Comparison of ENCODE assay signal across 9 mouse cellular contexts in genomic region chr6:88558076-88558475, GRCm38 (mm10). TPM values are rescaled to one million over a fixed set of nuclear protein-coding genes. Genes with fewer than 3 reads are reported as not detected.
DNase-seq lines count a peak whose midpoint lies in the region; ATAC-seq lines count a peak whose summit lies in the region.
"Had no signal": no experiment of that assay in that cellular context is flagged by ENCODE, and none has a peak within 500 bp of the region (broad histone marks: within the 10 kb centered on the region; RNA-seq: fewer than 3 reads in every experiment).

No protein-coding gene starts in this region.

- 0 out of 2 replicates have a peak, but pooled peaks cover 10% of the 10 kb centered on the region for H3K27me3 ChIP-seq in heart, embryonic 12.5 days (replicated peaks)
- H3K27me3 ChIP-seq: hindbrain, embryonic 15.5 days had no signal

- peak; percentile 40 to 71 for DNase-seq in adrenal gland, adult (ENCODE audit: inconsistent age in 2 of 2, low spot score in 1 of 2)
- no peak for DNase-seq in adrenal gland, postnatal 10 days
- peak; percentile 22 to 30 for DNase-seq in left cerebral cortex, adult 9 months (ENCODE audit: low spot score in 2 of 2)
- no peak for DNase-seq in left cerebral cortex, postnatal 10 days (ENCODE audit: extremely low spot score in 1 of 2, low spot score in 2 of 2)
- peak; percentile 92 for DNase-seq in cerebellum, adult 9-10 months
- peak; percentile 11 for DNase-seq in retina, adult 2 months (ENCODE audit: low read depth, low spot score)
- DNase-seq in layer of hippocampus, adult 18-20 months (ENCODE audit: low spot score in 2 of 2) = no peak

- no peaks in the 10 kb centered on the region for H3K9me3 ChIP-seq in heart, embryonic 12.5 days (replicated peaks)
- H3K9me3 ChIP-seq: hindbrain, embryonic 15.5 days had no signal

- H3K36me3 ChIP-seq in heart, embryonic 12.5 days = no peaks in the 10 kb centered on the region
- H3K36me3 ChIP-seq: hindbrain, embryonic 15.5 days had no signal

- no peak overlapping the region for H3K4me2 ChIP-seq in heart, embryonic 12.5 days
- H3K4me2 ChIP-seq: hindbrain, embryonic 15.5 days had no signal

- 76% methylated on average over 1 of the region's 1 CpGs for WGBS in heart, embryonic 12.5 days

- no peak overlapping the region for H3K27ac ChIP-seq in heart, embryonic 12.5 days (ENCODE audit: poor library complexity, severe bottlenecking)
- H3K27ac ChIP-seq: hindbrain, embryonic 15.5 days had no signal

- intact Hi-C loops in left cerebral cortex, postnatal 10 days (cut with DNase I) = loop anchor here (5.0 kb wide), 1 partner anchor 269 kb away; no protein-coding TSS in a partner anchor

- no peak overlapping the region for H3K9ac ChIP-seq in heart, embryonic 12.5 days
- H3K9ac ChIP-seq: hindbrain, embryonic 15.5 days had no signal

- H3K4me3 ChIP-seq in heart, embryonic 12.5 days = no peak overlapping the region
- H3K4me3 ChIP-seq: hindbrain, embryonic 15.5 days had no signal

- no peak for ATAC-seq in heart, embryonic 12.5 days (ENCODE audit: insufficient number of reproducible peaks, low FRiP score)

- no peaks in the 10 kb centered on the region for H3K4me1 ChIP-seq in heart, embryonic 12.5 days (replicated peaks)
- H3K4me1 ChIP-seq: hindbrain, embryonic 15.5 days had no signal

RNA-seq across cellular contexts. Expression of gene Sec61a1, which starts 39.4 kb away (rescaled TPM):
- 100 to 1,000 TPM; 150 to 180 TPM for total RNA-seq in adrenal gland, postnatal 10 days (2021)
- total RNA-seq in left cerebral cortex, postnatal 10 days (2021) = 100 to 1,000 TPM; 114 to 118 TPM
- total RNA-seq in layer of hippocampus, adult 18-20 months (2021) = 10 to 100 TPM; 79.5 to 80.1 TPM
- 206 and 209 TPM in 2 replicates for polyA plus RNA-seq in heart, embryonic 12.5 days (2016; fragmentation: Nextera tagmentation; extraction: Ambion mirVana)

Comparison
In these comparisons a context has a peak if more than half of its experiments do, and no peak if none do; other contexts are left out.
1. DNase-seq: peak in adrenal gland, adult (2 of 2), left cerebral cortex, adult 9 months (2 of 2), cerebellum, adult 9-10 months (single experiment) and retina, adult 2 months (single experiment); none in adrenal gland, postnatal 10 days (single experiment), left cerebral cortex, postnatal 10 days (0 of 2) and layer of hippocampus, adult 18-20 months (0 of 2).